Mouse (Mus musculus): ENCODE data around the gene Mrps5.

Gene Mrps5

DNA sequence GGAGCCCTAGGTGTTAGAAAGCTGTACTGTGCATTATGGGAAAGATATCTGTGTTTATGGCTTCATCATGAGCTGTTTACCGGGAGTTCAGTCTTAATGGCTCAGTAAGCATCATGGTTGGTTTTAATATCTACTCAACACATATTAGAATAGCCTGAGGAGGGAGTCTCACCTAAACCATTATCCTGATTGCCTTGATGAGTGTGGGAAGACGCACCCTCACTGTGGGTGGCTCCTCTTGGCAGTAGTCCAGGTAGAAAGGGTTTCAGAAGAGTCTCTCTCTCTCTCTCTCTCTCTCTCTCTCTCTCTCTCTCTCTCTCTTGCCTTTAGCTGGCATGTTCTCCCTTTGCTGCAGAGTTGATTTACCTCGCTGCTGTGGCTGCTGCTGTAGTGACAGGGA, 35.0 kb downstream of the Mrps5 start:
- no peak for DNase-seq

DNA sequence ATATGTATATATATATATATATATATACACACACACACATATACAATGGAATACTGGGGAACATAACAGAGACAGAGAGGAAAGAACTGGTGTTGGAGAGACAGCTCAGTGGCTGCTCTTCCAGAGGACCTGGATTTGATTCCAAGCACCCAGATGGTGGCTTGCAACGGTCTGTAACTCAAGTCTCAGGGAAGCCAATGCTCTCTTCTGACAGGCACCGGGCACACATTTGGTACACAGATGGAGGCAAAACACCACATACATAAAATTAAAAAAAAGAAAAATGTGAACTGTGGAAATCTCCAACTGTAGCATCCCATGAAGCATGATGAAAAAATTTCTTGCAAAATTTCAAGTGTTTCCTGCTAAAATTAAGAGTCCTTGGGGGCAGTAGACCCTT, 37.8 kb downstream of the Mrps5 start:
- DNase-seq = no peak

DNA sequence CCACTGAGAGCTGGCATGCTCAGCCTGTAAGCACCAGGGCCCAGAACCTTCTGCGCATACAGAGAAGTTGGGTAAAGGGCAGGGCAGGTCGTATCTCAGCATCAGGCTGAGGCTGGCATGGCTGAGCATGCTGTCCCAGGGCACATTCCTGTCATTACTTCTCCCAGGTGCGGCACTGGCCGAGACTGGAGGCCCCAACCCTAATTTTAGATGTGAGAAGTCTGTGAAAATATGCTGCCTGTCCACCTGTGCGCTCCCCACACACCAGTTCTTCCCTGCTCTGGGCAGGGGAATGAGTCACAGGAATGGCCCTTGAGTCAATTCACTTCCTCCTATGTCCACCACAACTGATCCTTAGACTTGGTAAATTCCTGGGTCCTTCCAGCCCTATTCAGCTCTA, 38.6 kb downstream of the Mrps5 start:
- DNase-seq = no peak

DNA sequence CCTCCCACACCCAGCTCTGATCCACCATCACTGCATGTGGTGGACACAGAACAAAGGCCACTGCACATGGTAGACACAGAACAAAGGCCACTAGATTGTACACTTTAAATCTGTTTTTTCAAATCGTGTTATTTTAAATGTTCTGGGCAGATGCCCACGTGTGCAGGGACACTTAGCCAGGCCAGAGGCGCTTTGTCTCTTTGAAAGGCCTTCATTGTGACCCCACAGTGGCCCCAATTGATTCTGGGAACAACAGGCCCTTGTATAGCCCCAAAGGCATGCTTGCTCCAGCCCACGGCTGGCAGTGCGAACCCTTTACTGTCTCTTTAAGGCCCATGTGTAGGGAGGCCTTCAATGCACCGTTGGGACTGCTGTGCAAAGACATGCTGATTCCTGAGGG, 40.3 kb downstream of the Mrps5 start:
- DNase-seq = peak; percentile 39

DNA sequence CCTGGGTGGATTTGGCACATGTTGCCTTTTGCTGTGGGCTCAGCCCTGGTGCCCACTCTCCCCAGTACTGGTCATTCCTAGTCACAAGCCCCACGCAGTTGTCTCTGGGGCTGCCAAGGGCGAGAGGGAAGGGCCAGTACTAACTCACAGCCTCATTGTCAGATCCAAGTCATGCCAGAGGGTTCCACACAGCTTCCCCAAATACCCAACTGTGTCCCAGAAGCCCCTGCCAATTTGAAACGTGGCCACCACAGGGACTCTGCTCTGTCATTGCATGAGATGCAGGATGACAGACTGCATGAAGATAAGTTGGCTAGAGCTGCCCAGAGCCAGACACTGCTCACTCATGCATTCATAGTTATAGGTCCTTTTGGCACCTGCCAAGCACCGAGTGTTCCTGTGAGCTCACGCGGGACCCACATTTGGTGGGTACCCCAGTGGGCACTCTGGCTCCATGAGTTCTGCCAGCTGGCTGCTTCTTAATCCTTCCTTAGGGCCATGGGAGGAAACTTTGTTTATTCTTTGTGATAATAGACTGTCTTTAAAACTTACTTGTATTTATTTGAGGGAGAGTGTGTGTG, 41.1 kb downstream of the Mrps5 start:
- no peak for DNase-seq

DNA sequence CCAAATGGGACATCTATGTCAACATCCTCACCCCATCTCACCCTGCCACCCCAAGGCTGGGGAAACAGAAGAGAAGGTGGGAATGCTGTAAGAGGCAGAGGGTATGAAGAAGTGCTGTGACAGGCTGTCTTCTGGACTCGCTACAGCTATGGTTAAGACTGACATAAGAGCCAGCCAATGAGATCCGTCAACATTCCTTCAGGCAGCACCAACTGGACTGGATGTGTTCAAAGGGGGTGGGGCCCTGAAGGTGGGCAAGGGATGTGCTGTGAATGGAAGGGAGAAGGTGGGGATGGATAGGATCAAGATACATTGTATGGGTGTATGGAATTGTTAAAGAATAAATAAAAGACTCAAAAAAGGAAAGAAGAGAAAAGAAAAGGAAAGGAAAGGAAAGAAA, 45.6 kb downstream of the Mrps5 start:
- no peak for DNase-seq

DNA sequence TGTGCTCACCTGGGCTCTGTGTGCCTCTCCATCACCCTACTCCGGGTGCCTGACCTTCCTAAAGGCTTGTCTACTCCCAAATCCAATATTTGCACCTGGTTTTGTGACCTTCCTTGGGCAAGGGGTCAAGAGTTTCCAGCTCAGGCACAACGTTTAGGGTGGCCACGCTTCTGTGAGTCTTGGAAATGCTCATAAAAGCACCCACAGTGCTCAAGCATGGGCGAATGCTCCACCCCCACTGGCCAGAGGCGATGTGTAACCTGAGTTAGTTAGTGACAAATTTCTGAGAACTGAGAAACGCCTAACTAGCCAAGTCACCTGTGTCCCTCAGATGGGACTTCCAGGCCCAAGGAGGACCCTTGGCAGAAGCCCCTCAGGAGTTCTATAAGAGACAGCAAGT, 48.6 kb downstream of the Mrps5 start:
- DNase-seq = no peak

DNA sequence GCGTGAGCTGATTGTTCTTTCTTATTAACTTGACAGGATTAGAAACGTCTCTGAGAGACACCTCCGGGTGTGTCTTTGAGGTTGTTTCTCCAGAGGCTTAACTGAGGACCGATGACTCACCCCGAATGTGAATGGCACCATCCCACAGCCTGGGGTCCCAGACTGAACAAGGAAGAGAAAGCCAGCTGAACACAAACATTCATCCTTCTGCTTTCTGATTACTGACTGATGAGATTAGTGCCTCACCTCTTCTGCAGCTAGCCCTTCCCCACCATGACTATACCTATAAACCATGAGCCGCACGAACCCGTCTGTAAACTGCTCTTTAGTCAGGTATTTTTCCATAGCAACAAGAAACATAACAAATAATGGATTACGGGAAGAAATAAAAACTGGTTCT, 52.0 kb downstream of the Mrps5 start:
- no peak for DNase-seq

DNA sequence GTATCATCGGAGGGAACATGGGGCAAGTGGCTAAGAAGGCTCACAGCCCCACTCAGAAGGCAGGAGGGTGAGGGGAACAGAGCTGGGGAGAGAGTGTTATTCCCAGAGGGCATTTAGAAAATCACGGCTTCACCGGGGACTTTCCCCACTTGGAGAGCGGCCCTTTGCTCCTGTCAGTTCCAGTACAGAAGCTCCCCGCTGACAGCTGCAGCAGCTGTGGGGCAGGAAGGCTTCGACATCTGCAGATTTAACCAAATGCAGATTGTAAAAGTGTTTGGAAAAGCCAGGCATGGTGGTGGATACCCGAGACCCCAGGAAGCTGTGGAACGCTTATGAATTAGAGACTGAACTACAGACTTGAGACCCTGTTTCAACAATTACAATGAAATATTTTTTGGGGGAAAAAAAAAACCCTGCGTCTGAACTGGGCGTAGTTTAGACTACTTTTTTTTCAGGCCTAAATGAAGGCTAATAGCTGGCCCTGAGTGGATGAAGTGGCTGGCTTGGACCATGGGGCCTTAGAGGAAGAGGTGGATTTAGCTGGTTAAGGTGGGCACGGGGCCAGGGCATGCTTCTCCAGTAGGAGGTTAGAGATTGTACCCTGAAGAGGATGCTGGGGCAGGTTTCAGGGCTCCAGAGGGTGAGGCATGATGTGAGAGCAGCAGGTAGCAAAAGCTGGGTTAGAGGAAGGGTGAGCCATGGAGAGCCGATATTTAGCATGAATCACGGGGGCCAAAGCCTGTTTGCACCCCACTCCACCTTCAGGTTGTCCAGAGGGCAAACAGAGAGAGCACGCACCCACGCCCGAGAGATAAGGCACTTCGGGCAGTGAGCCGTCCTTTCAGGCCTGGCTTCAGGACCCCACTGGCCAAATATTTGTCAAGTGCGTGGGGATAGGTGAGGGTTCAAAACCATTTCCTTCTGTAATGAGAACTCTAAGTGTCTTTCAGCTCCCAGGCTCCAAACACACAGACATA, 57.0 kb downstream of the Mrps5 start:
- DNase-seq = no peak

DNA sequence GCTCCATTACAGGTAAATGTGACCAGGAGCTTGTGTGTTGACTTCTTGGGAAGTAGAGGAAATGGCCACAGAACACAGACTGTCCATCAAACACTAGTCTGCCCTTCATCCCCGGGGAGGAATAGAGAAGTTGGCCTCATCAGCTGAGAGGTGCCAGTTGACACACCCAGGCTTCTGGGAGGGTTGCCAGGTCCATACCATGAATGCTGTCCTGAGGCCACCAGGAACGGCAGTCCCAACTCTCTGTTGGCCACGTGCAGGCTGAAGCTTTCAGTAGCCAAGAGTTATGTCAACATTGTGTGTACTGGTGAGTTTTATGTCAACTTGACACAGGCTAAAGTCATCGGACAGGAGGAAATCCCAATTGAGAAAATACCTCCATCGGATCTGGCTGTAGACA, 59.9 kb downstream of the Mrps5 start:
- no peak for DNase-seq

DNA sequence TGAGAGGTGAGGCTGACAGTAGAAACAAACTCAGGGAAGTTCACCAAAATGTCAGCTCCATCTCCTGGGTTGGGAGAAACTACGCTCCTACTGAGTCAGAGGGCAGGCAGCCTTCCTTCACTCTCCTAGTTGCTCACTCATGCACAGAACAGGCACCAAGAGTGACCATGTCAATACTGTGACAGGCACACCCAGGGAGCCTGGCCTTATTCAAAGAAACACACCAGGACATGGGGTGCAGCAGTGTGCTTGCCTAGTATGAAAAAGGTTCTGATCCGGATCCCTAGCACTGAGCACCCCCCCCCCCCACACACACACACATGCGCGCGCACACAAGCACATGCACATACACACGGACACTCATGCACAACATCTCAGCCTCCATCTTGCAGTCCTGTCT, 61.1 kb downstream of the Mrps5 start:
- no peak for DNase-seq

DNA sequence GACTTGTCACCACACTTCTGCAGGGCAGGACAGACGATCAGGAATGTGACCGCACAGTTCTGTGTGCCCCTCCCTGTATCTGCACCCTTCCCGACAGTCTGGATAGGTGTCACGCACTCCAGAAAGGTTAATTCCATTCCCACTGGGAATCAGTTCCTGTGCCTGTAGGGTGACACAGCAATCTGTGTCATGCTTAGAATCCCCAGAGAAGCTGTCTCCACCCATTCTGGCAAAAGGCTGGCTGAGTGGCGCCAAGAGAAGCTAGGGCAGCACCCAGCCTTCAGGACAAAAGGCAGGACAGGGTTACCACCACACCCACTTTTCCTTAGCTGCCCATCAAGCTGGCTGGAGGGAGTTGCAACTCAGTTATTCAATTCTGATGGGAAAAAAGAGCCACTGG, 62.9 kb downstream of the Mrps5 start:
- no peak for DNase-seq

DNA sequence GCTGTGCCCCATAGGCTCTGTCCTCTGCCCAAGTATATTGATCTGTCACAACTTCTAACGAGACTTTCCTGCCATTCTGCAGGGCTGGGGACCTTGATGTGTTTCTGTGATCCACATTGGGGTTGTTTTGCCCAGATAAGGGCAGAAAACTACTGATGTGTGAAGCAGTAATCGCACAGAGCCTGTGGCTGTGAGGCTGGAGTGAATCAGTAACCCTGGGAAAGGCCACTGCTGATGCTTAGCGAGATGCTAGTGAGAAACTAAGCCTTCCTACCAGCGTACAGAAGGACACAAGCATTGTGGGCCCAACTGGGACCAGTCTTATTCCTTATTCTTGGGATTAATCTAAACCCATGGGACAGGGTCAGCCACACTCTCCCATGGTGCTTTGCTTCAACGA, 64.6 kb downstream of the Mrps5 start:
- no peak for DNase-seq

DNA sequence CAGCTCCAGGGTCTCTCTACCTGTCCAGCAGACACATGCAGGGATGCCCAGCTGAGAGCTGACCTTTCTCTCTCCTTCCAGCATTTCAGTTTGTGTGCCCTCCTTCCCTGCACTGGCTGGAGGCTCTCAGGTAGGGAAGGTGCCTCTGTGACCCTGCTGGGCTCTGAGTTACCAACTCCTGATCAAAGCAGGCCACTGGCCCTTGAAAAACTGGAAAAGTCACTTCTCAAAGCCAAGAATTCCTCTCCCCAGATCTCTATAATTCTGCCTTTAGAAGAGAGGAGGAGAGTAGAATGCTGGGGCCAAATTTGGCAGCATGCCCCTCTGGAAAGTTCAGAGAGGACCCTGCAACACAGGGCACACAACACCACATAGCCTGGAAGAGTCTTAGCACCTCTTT, 65.3 kb downstream of the Mrps5 start:
- DNase-seq = no peak

DNA sequence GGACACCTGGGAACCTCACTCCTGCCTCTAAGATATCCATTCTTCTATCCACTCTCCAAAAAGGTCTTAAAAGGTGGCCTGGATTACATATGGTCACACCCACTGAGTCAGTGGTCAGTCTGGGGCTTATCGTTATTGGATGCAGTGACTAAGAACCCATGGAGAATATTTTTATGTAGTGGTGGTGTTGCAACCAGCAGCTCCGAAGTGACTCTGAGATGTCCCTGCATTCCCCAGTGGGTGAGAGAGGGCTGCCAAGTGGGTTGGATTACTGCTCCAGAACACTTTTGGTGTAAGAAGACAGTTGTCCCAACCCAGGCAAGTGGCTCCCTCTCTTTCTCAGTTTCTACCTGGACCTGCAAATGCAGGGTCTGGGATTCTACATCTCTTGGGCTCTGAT, 65.8 kb downstream of the Mrps5 start:
- no peak for DNase-seq

DNA sequence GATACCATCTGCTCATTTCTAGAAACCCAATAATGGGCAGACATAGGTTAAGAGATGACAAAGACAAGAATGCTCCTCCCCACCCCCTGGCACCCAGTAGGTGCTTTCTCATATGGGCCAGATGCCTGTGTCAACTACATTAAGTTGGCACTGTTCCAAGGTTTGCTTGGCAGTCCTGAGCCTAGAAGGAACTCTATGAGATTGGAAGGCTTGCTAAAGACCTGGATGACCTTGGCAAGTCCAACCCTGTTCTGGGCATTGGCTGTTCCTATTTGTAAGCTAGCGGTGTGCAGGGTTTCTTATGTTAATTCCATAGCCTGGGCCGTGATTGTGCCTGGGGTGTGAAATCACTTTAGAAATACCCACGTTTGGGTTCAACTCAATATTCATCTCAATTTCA, 67.8 kb downstream of the Mrps5 start:
- DNase-seq = no peak

DNA sequence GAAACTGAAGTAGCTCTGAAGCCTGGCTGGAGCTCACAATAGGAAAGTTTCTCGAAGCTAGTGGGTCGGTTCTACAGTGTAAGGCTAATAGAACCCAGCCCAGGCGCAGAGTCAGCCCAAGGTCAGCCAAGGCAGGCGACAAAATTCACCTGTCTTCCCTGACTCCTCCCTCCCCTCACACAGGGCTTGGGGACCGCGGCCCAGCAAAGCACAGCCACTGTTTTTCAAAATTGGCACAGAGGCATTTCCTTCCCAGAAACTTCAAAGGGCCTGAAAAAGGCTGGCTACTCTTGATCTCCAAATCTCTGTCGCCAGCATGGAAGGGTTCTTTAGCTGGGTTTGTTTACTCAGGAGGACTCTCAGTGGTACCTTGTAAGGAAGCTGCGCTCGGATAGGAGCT, 68.4 kb downstream of the Mrps5 start:
- no peak for DNase-seq

DNA sequence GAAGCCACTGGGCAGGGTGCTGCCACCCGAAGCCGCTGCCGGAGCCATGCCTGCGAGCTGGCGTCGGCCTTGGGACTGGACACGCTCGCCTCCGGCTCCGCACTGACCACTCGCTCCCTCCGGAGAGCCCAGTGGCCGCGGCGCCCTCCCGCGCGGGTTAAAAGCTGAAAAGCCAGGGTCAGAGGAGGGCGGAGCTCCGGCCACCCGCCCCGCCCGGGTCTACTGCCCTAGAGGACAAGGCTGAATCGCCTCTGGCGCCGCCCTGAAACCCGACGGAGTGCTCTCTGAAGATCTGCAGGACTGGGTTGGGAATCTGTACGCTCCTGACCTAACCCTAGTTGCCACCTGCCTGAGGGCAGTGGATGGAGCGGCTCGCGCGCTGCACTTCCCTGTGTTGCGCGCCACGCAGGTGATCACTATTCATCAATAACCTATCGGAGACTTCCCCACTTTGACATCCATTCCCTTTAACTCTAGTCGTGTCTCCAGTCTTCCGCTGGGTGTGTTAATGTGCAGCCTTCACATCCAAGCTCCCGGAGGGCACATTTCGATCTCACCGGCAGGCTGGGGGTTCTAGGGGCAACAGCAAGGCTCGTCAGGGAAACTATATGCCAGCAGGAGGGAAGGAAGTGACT, 69.2 kb downstream of the Mrps5 start, which contains the start of gene Mal:
TSS of gene Mal (minus strand) at position 610 of the 635 bp plus-strand sequence.
- DNase-seq = peak; percentile 39
